Mouse (Mus musculus) lung, postnatal 0 days (tissue): ENCODE measurements around the gene Podxl2.

Source experiments
- CTCF ChIP-seq: IDR thresholded peaks from 2 replicates; pipeline ENCODE4 v1.5.1; 2016; ENCODE audit warnings: antibody characterized with exemption, mild to moderate bottlenecking
- EP300 ChIP-seq: IDR thresholded peaks from 2 replicates; pipeline ENCODE4 v1.6.1; 2016; ENCODE audit warnings: antibody characterized with exemption, mild to moderate bottlenecking, control low read depth

DNA sequence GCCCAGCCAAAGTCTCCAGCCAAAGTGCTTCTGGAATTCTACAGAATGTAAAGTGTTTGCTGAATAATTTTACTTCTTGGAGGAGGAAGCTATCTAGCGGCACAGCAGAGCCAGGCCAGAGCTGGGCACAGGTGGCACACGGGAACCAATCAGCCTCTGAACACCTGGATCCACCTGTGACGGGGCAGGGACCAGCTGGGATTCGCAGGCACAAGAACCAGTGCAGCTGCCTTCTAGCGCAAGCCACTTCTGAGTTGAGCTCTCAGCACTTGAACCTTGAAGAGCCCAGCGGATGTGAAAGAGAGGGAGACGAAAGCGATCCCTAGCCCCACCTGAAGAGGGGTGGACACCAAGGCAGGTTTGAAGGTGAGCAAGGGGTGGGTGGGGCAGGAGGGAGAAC lies 44.0 kb upstream of the Podxl2 start:
- TF ChIP-seq CTCF, result no peak
- TF ChIP-seq EP300, result no peak
